Mouse (Mus musculus) forebrain, postnatal 0 days (tissue): ENCODE data around the gene Sox6. TPM values are rescaled to one million over a fixed set of nuclear protein-coding genes. Genes with fewer than 3 reads are reported as not detected.
A peak's percentile ranks its signal among the peaks of the same experiment; 100 is the strongest.

ENCODE experiments used
- ATAC-seq: fragments of 200-750 bp; cut with Nextera tagmentation; 2 replicates; pipeline ENCODE4 v1.8.0; 2017; ENCODE audit warnings: mild to moderate bottlenecking, moderate library complexity
- DNase-seq: peaks from one replicate; pipeline ENCODE4 v3.0.0-alpha.2; 2015
- H3K27ac ChIP-seq: fragments of 300-500 bp; sonication (generic); 2 replicates; pipeline ENCODE4 v1.5.1; 2014; ENCODE audit warnings: low read depth, mild to moderate bottlenecking, antibody characterized with exemption, low read length, moderate library complexity, mixed read lengths
- H3K27me3 ChIP-seq: fragments of 300-500 bp; sonication (generic); 2 replicates; pipeline ENCODE4 v1.6.1; 2014; ENCODE audit warnings: mild to moderate bottlenecking, low read length, mixed read lengths; ENCODE audit not compliant: insufficient read depth
- H3K36me3 ChIP-seq: fragments of 300-500 bp; sonication (generic); 2 replicates; pipeline ENCODE4 v1.6.1; 2014; ENCODE audit warnings: mild to moderate bottlenecking, moderate library complexity; ENCODE audit not compliant: insufficient read depth
- H3K4me1 ChIP-seq: fragments of 300-500 bp; sonication (generic); 2 replicates; pipeline ENCODE4 v1.6.1; 2014; ENCODE audit warnings: antibody characterized with exemption; ENCODE audit not compliant: insufficient read depth
- H3K4me2 ChIP-seq: fragments of 300-500 bp; sonication (generic); 2 replicates; pipeline ENCODE4 v1.6.1; 2014; ENCODE audit warnings: low read depth, mild to moderate bottlenecking, moderate library complexity
- H3K4me3 ChIP-seq: fragments of 300-500 bp; sonication (generic); 2 replicates; pipeline ENCODE4 v1.5.1; 2014; ENCODE audit warnings: low read depth, low read length, mixed read lengths
- H3K9ac ChIP-seq: fragments of 300-500 bp; sonication (generic); 2 replicates; pipeline ENCODE4 v1.6.1; 2014; ENCODE audit warnings: mild to moderate bottlenecking
- H3K9me3 ChIP-seq: fragments of 300-500 bp; sonication (generic); 2 replicates; pipeline ENCODE4 v1.6.1; 2016; ENCODE audit warnings: low read length
- CTCF ChIP-seq: sonication (generic); IDR thresholded peaks from 2 replicates; pipeline ENCODE4 v1.5.1; 2016; ENCODE audit warnings: antibody characterized with exemption, control low read depth, low read depth
- WGBS: fragments of 180-500 bp; shearing (Covaris S2); extraction: QIAGEN DNeasy Blood & Tissue Kit; methylation state at CpG from one replicate; pipeline ENCODE4 v1.1.7; 2014; 5-methylcytosine and 5-hydroxymethylcytosine counted together
- polyA plus RNA-seq: library from polyadenylated mRNA; unstranded; fragments of >200 nt; fragmentation: Nextera tagmentation; extraction: Ambion mirVana; gene quantifications from 2 replicates; pipeline ENCODE4 v1.2.1, GENCODE M21; 2015
- total RNA-seq: library from RNA; depleted of rRNA; stranded (reverse); fragments of >200 nt; gene quantifications from 2 replicates; pipeline ENCODE4 v1.2.3, GENCODE M21; 2014

Sox6 gene
- total and polyA plus RNA-seq, 2 experiments from 2014 or later: 46.2 to 64.7 TPM

- DNase-seq (peak; percentile 47), ATAC-seq (no peak)
- H3K36me3 ChIP-seq: no peaks in the 10 kb centered on the region
- no peaks in the 10 kb centered on the region for H3K9me3 ChIP-seq
- 26% methylated on average over 8 of the region's 8 CpGs for WGBS
- H3K4me2 ChIP-seq: peak overlapping the region; percentile 10; the same call in 1 of the 2 replicates
- no peaks in the 10 kb centered on the region for H3K4me1 ChIP-seq
- H3K27me3 ChIP-seq: no peaks in the 10 kb centered on the region
- no peak overlapping the region for H3K4me3 ChIP-seq
- H3K9ac ChIP-seq: no peak overlapping the region
- TF ChIP-seq CTCF: peak; percentile 9; the same call in 1 of the 2 replicates
- no peak overlapping the region for H3K27ac ChIP-seq
Observed at GRCm38 (mm10) chr7:115824621-115825256, 213.9 kb downstream of the Sox6 start.

- H3K36me3 ChIP-seq: no peaks in the 10 kb centered on the region
- no peak overlapping the region for H3K27ac ChIP-seq
- no peaks in the 10 kb centered on the region for H3K27me3 ChIP-seq
- WGBS: 82% methylated on average over 1 of the region's 1 CpGs
- ATAC-seq (no peak), DNase-seq (no peak)
- no peaks in the 10 kb centered on the region for H3K9me3 ChIP-seq
- H3K9ac ChIP-seq: no peak overlapping the region
- TF ChIP-seq CTCF: no peak
- no peak overlapping the region for H3K4me2 ChIP-seq
- H3K4me3 ChIP-seq: no peak overlapping the region
- no peaks in the 10 kb centered on the region for H3K4me1 ChIP-seq
Observed at GRCm38 (mm10) chr7:115819136-115819535, 219.5 kb downstream of the Sox6 start.

- 18% methylated on average over 3 of the region's 3 CpGs for WGBS
Observed at GRCm38 (mm10) chr7:115803256-115803655, 235.3 kb downstream of the Sox6 start.

GRCm38 (mm10) chr7:115794139-115794858, 244.3 kb downstream of the Sox6 start:
- ATAC-seq (no peak), DNase-seq (no peak)
- no peaks in the 10 kb centered on the region for H3K36me3 ChIP-seq
- H3K4me1 ChIP-seq: no peaks in the 10 kb centered on the region
- 93% methylated on average over 4 of the region's 4 CpGs for WGBS
- H3K9me3 ChIP-seq: no peaks in the 10 kb centered on the region
- H3K27ac ChIP-seq: no peak overlapping the region
- H3K4me2 ChIP-seq: no peak overlapping the region
- no peak overlapping the region for H3K4me3 ChIP-seq
- no peak overlapping the region for H3K9ac ChIP-seq
- no peaks in the 10 kb centered on the region for H3K27me3 ChIP-seq
- no peak for TF ChIP-seq CTCF

More at GRCm38 (mm10) chr7:115803256-115803655, 235.3 kb downstream of the Sox6 start:
- no peaks in the 10 kb centered on the region for H3K36me3 ChIP-seq
- TF ChIP-seq CTCF: no peak
- H3K9ac ChIP-seq: no peak overlapping the region
- H3K27ac ChIP-seq: no peak overlapping the region
- DNase-seq (no peak), ATAC-seq (no peak)
- no peak overlapping the region for H3K4me2 ChIP-seq
- peaks cover 3% of the 10 kb centered on the region; the same call in 1 of the 2 replicates for H3K27me3 ChIP-seq
- no peaks in the 10 kb centered on the region for H3K9me3 ChIP-seq
- no peaks in the 10 kb centered on the region for H3K4me1 ChIP-seq
- H3K4me3 ChIP-seq: no peak overlapping the region

GRCm38 (mm10) chr7:115792841-115793240, 245.8 kb downstream of the Sox6 start:
- no peak overlapping the region for H3K27ac ChIP-seq
- no peaks in the 10 kb centered on the region for H3K36me3 ChIP-seq
- ATAC-seq (no peak), DNase-seq (no peak)
- TF ChIP-seq CTCF: no peak
- H3K9me3 ChIP-seq: no peaks in the 10 kb centered on the region
- H3K4me1 ChIP-seq: no peaks in the 10 kb centered on the region
- no peak overlapping the region for H3K9ac ChIP-seq
- no peaks in the 10 kb centered on the region for H3K27me3 ChIP-seq
- no peak overlapping the region for H3K4me3 ChIP-seq
- no peak overlapping the region for H3K4me2 ChIP-seq
- 13% methylated on average over 2 of the region's 2 CpGs for WGBS

- no peaks in the 10 kb centered on the region for H3K27me3 ChIP-seq
- ATAC-seq: no peak
Observed at GRCm38 (mm10) chr7:115789116-115789823, 249.3 kb downstream of the Sox6 start.

More at GRCm38 (mm10) chr7:115789116-115789823, 249.3 kb downstream of the Sox6 start:
- Histone ChIP-seq H3K27ac (no peak overlapping the region), H3K4me3 (no peak overlapping the region), H3K9me3 (no peaks in the 10 kb centered on the region), H3K4me2 (no peak overlapping the region), H3K9ac (no peak overlapping the region), H3K4me1 (no peaks in the 10 kb centered on the region), H3K36me3 (no peaks in the 10 kb centered on the region)
- 75% methylated on average over 5 of the region's 5 CpGs for WGBS
- TF ChIP-seq CTCF: no peak
- no peak for DNase-seq
